Mouse (Mus musculus) ovary, postnatal 14 days (tissue): ENCODE results near the gene Sgsm2.

ENCODE experiments used
- DNase-seq: peaks from one replicate; pipeline ENCODE4 v3.0.0; 2022; ENCODE audit warnings: low spot score

Sgsm2 gene

DNA sequence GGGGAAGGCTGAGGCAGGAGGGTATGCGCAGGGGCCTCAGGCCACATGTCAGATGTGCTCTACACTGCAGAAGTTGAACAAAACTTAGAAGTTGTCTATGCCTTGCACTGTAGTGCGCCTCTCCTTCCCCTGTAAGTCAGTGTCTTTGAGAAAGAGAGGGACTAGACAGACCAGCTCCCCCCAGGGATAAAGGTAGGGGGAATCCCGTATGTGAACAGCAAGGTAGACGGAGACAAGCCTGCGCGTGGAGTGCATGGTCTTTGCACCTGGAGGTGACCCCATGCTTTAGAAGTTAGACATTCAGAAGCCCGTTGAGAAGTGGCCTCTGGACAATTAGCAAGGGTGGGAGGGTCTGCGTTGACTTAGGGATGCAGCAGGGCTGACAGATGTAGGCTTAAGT, 56.1 kb downstream of the Sgsm2 start:
- no peak for DNase-seq

- DNase-seq = no peak
Measured at GRCm38 (mm10) chr11:74839860-74840715, 56.8 kb downstream of the Sgsm2 start.

GRCm38 (mm10) chr11:74838971-74839370, 57.9 kb downstream of the Sgsm2 start:
- no peak for DNase-seq

GRCm38 (mm10) chr11:74838441-74838840, 58.4 kb downstream of the Sgsm2 start:
- DNase-seq = peak; percentile 90

DNA sequence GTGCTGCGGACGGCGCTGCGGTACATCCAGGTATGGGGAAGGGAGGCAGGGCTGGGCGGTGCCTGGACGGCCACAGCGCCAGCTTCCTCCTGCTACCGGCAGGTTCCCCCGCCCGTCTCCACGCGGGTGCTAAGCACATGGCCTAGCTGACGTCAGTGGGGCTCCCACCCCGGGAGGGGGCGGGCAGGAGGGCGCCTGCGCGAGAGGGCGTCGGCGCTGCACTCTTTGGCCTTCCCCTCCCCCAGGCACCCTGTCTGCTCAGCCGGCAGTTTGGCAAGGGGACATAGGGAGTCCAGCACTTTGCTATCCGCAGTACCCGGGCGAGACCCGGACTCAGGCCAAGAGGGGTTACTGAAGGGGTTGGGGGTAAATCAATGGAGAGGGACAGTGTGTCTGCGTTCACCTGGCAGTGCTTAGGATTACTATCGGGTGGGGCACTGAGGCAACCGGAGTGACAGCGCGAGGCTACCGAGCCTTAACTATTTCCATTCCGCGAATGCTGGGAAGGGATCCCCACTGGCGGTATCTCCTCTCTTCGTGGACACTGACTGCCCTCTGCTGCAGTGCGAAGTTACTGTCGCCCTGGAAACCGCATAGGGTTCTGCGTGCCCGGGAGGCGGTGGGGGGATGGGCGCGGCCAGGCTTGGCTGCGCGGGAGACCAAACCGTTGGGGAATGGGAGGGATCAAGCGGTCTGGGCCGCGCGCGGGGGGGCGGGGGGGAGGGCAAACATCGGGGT, 59.0 kb downstream of the Sgsm2 start:
- DNase-seq = peak; percentile 87

GRCm38 (mm10) chr11:74837056-74837693, 59.7 kb downstream of the Sgsm2 start:
- DNase-seq = no peak

DNA sequence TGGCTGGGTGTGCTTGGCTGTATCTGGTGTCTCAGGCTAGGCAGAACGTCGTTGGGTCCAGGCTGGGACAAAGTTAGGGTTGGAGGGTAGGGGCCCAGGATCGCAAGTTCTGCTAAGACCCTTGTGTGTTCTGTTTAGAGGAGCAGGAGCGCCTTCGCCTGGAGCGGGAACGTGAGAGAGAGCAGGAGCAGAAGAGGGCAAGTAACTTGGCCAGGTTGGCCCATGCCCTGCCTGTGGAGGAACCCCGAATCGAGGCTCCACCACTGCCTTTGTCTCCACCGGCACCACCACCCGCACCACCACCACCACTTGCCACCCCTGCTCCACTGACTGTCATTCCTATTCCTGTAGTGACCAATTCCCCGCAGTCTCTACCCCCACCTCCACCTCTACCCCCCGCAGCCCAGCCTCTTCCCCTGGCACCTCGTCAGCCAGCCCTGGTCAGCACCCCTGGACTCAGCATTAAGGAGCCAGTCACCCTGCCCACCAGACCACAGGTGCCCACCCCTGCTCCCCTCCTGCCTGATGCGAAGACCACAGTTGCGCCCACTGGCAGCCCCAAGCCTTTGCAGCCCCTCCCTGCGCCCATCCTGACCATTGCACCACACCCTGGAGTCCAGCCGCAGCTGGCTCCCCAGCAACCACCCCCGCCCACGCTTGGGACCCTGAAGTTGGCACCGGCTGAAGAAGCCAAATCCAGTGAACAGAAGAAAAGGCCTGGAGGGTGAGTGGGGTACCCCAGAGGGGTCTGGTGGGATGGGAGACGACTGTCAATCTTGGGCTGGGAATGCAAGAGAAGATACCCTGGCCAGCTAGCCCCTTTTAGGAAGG, 60.4 kb downstream of the Sgsm2 start:
- DNase-seq = no peak

DNA sequence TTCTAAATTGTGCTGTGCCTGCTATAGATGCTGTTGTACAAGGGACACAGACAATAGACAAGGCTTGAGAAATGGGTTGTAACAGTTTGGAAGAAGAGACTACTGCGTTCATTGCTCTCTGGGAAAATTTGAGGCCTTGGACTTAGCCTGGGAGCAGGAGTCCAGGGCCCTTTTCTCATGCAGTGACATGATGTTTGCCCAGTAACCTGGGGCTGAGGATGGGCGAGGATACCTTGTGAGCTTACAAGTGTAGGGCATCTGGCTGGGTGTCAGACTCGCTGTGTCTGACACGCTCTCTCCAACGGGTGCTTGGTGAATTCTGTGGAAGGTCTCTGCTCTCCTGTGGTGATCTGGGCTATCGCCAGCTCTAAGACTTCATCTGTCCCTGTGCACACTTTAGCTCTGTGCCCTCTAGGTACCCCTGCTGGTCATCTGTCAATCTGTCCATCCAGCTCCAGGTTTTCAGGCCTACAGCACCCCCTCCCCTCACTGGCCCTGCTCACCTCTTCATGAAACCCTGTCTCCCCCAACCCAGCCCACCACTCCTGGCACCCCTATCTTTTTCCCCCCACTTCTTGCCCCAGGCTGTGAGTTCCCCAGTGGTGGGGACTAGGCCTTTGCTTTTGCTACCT, 61.2 kb downstream of the Sgsm2 start:
- DNase-seq = no peak

DNA sequence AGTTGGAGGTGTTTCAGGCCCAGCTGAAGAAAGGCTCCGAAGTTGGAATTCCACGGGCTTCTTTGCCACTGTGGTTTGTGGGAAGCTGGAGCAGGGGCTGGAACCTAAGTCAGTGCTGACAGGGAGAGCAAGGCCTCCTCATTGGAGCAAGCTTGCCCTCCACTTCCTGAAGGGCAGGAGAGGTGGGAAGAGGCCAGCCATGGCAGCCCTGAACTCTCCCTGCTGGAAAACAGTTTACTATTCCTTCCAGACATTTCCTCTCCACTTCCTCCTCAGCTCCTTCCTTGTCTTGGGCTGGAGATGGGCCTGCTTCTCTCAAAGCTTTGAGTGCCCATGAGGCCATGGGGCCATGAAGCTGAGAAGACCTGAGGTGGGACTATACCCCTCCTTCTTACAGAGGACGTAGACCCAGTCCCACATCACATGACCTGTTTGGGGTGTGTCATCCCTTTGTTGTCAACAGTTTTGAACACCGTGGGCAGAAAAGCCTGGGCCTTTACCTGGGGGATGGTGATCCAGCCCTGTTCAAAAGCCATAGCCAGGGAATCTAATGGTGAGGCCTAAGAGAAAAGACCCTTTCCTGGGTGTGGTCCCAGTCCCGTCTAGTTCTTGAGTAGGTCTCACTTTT, 62.1 kb downstream of the Sgsm2 start:
- DNase-seq = no peak

GRCm38 (mm10) chr11:74834359-74834638, 62.6 kb downstream of the Sgsm2 start:
- no peak for DNase-seq

DNA sequence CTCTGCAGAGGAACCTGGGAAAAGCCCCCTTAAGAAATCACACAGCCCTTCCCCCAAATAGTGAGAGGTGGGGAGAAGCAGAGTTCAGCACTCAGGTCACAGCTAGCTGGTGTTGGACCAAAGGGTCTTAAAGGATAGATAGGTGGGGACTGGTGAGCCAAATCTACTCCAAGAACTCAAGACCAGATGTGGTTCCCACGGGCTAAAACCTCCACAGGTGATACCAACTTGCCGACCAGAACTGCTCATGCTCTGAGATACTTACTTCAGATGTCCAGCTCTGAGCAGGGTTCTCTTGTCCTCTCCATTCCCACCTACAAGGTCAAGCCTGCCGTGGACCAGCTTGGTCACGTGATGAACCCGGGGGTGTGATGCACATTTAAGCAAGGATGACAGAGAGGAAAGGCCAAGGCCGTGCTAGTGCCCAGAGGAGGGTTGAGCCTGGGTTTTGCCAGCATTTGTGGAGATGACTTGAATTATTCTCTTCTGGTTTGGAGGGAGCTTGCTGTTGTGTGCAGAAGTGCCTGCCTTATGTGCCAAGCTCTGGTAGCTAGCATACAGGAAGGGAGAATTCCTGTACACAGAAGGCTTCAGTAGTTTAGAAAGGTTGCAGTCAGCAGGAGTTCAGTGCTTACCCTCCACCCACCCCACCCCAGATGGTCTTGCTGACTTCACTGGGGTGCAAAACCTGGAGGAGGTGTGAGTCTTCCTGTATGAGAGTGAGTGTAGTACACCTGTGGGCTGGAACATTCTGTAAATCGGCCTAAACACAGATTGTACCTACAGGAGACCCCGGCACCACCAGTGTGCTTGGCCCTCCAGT, 63.1 kb downstream of the Sgsm2 start:
- DNase-seq = no peak

DNA sequence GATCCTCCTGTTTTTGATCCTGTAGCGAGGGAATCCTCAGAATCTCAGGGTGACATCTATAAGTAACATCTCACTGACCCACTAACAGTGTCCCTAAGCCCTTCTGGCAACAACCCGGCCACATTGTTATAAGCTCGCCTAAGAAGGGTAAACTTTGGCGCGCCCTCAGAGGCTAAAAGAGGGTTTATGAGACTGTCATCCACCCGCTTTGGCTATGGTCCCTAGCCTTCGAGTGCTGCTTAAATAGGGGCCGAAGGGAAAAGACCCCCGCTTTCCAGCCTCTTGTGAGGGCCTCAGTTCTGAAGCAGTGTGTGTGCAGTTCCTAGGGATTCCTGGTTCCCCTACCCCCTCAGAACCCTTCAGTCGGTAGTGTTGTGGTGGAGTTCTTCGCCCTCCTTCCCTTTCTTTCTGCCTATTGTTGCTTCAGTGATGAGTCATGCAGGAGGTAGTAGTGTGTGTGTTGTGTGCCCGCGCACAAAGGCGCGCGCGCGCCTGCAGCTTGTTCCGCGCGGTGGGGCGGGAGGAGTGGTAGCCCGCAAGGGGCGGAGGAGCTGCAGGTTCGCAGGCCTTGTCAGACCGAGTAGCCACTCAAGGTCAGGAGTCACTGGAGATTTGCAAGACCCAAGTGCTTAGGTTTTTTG, 64.2 kb downstream of the Sgsm2 start:
- peak; percentile 51 for DNase-seq

GRCm38 (mm10) chr11:74831606-74832451, 65.0 kb downstream of the Sgsm2 start:
- DNase-seq = peak; percentile 99

- DNase-seq = peak; percentile 37
Measured at GRCm38 (mm10) chr11:74831191-74831605, 65.7 kb downstream of the Sgsm2 start.

- DNase-seq = peak; percentile 90
Measured at GRCm38 (mm10) chr11:74830256-74831161, 66.4 kb downstream of the Sgsm2 start, which contains the start of gene Mnt. TSS of gene Mnt (plus strand) at chr11:74830920.

DNA sequence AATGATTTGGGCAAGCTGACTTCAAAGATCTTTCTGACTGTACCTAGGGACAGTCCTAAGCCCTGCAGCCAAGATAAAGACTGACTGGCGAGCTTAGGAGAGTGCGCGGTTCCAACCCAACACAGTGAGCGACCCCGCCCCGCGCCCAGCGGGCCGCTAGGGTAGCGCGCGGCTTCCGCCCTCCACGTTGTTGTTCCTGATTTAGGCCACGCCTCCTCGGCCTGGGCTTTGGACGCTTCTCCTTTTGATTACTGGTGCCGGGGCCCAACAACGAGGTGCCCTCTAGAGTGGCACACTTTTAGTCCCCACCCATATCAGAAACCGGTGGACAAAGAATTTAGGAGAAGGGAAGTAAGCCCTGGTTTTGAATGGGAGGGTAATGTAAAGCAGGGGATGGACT, 67.0 kb downstream of the Sgsm2 start:
- peak; percentile 66 for DNase-seq

- no peak for DNase-seq
Measured at GRCm38 (mm10) chr11:74828965-74829550, 67.8 kb downstream of the Sgsm2 start.
